Mouse (Mus musculus): ENCODE results near the gene Cdc25a. TPM values are rescaled to one million over a fixed set of nuclear protein-coding genes. Genes with fewer than 3 reads are reported as not detected.

Gene Cdc25a
- polyA plus RNA-seq, 1 experiment from 2014 or later: 18.4 TPM

GRCm38 (mm10) chr9:109895593-109895992, 20.2 kb downstream of the Cdc25a start:
- Histone ChIP-seq H3K4me2 (replicated peaks; ENCODE audit: low read depth) (no peak overlapping the region), H3K9me3 (ENCODE audit: control insufficient read depth, low read length) (no peaks in the 10 kb centered on the region), H3K4me3 (ENCODE audit: low read depth, low read length) (no peak overlapping the region), H3K27ac (replicated peaks) (peak overlapping the region; percentile 35; the same call in 1 of the 2 replicates), H3K9ac (ENCODE audit: low read length) (no peak overlapping the region), H3K27me3 (ENCODE audit: control insufficient read depth, insufficient read depth, low read length) (no peaks in the 10 kb centered on the region), H3K36me3 (ENCODE audit: control insufficient read depth, insufficient read depth, low read length) (peaks cover 16% of the 10 kb centered on the region), H3K4me1 (replicated peaks; ENCODE audit: control insufficient read depth, insufficient read depth) (no peaks in the 10 kb centered on the region)
- DNase-seq (ENCODE audit: low spot score) (peak; percentile 53), ATAC-seq (ENCODE audit: low FRiP score, low TSS enrichment) (peak; percentile 46)
- WGBS: 51% methylated on average over 6 of the region's 6 CpGs
- TF ChIP-seq EP300 (optimal IDR thresholded peaks at IDR 0.05) (no peak), CTCF (IDR thresholded peaks at IDR 0.05; ENCODE audit: low read depth) (no peak)

GRCm38 (mm10) chr9:109896253-109897150, 21.1 kb downstream of the Cdc25a start:
- TF ChIP-seq EP300 (optimal IDR thresholded peaks at IDR 0.05) (no peak), CTCF (IDR thresholded peaks at IDR 0.05; ENCODE audit: low read depth) (no peak)
- no peaks in the 10 kb centered on the region for H3K27me3 ChIP-seq (ENCODE audit: control insufficient read depth, insufficient read depth, low read length)
- H3K4me2 ChIP-seq (replicated peaks; ENCODE audit: low read depth): no peak overlapping the region
- no peaks in the 10 kb centered on the region for H3K9me3 ChIP-seq (ENCODE audit: control insufficient read depth, low read length)
- DNase-seq (ENCODE audit: low spot score) (no peak), ATAC-seq (ENCODE audit: low FRiP score, low TSS enrichment) (no peak)
- WGBS: 68% methylated on average over 8 of the region's 8 CpGs
- 0 out of 2 replicates have a peak overlapping the region, but pooled peaks have one; percentile 45 for H3K27ac ChIP-seq (replicated peaks)
- H3K9ac ChIP-seq (ENCODE audit: low read length): no peak overlapping the region
- H3K4me1 ChIP-seq (replicated peaks; ENCODE audit: control insufficient read depth, insufficient read depth): no peaks in the 10 kb centered on the region
- H3K36me3 ChIP-seq (ENCODE audit: control insufficient read depth, insufficient read depth, low read length): peaks cover 8% of the 10 kb centered on the region; the same call in 1 of the 2 replicates
- H3K4me3 ChIP-seq (ENCODE audit: low read depth, low read length): no peak overlapping the region

- no peaks in the 10 kb centered on the region for H3K4me1 ChIP-seq (replicated peaks; ENCODE audit: control insufficient read depth, insufficient read depth)
- peaks cover 2% of the 10 kb centered on the region; the same call in 1 of the 2 replicates for H3K36me3 ChIP-seq (ENCODE audit: control insufficient read depth, insufficient read depth, low read length)
- H3K27me3 ChIP-seq (ENCODE audit: control insufficient read depth, insufficient read depth, low read length): no peaks in the 10 kb centered on the region
- H3K9ac ChIP-seq (ENCODE audit: low read length): no peak overlapping the region
- peak overlapping the region; percentile 1; the same call in 1 of the 2 replicates for H3K27ac ChIP-seq (replicated peaks)
- H3K4me3 ChIP-seq (ENCODE audit: low read depth, low read length): no peak overlapping the region
- ATAC-seq (ENCODE audit: low FRiP score, low TSS enrichment) (no peak), DNase-seq (ENCODE audit: low spot score) (no peak)
- WGBS: 25% methylated on average over 2 of the region's 2 CpGs
- no peaks in the 10 kb centered on the region for H3K9me3 ChIP-seq (ENCODE audit: control insufficient read depth, low read length)
- no peak for TF ChIP-seq EP300 (optimal IDR thresholded peaks at IDR 0.05)
- TF ChIP-seq CTCF (IDR thresholded peaks at IDR 0.05; ENCODE audit: low read depth): no peak
- H3K4me2 ChIP-seq (replicated peaks; ENCODE audit: low read depth): no peak overlapping the region
Measured at GRCm38 (mm10) chr9:109898027-109898426, 22.6 kb downstream of the Cdc25a start.

- Histone ChIP-seq H3K4me1 (replicated peaks; ENCODE audit: control insufficient read depth, insufficient read depth) (no peaks in the 10 kb centered on the region), H3K27ac (replicated peaks) (peak overlapping the region; percentile 49; the same call in 1 of the 2 replicates), H3K4me3 (ENCODE audit: low read depth, low read length) (no peak overlapping the region), H3K9me3 (ENCODE audit: control insufficient read depth, low read length) (no peaks in the 10 kb centered on the region), H3K27me3 (ENCODE audit: control insufficient read depth, insufficient read depth, low read length) (no peaks in the 10 kb centered on the region), H3K9ac (ENCODE audit: low read length) (no peak overlapping the region), H3K4me2 (replicated peaks; ENCODE audit: low read depth) (no peak overlapping the region), H3K36me3 (ENCODE audit: control insufficient read depth, insufficient read depth, low read length) (no peaks in the 10 kb centered on the region)
- DNase-seq (ENCODE audit: low spot score) (no peak), ATAC-seq (ENCODE audit: low FRiP score, low TSS enrichment) (no peak)
- WGBS: 35% methylated on average over 14 of the region's 15 CpGs
- TF ChIP-seq CTCF (IDR thresholded peaks at IDR 0.05; ENCODE audit: low read depth) (no peak), EP300 (optimal IDR thresholded peaks at IDR 0.05) (no peak)
Measured at GRCm38 (mm10) chr9:109899361-109899760, 24.0 kb downstream of the Cdc25a start.

- no peak for ATAC-seq (ENCODE audit: low FRiP score, low TSS enrichment)
- Histone ChIP-seq H3K4me3 (ENCODE audit: low read depth, low read length) (no peak overlapping the region), H3K9me3 (ENCODE audit: control insufficient read depth, low read length) (no peaks in the 10 kb centered on the region), H3K4me2 (replicated peaks; ENCODE audit: low read depth) (no peak overlapping the region), H3K9ac (ENCODE audit: low read length) (no peak overlapping the region), H3K36me3 (ENCODE audit: control insufficient read depth, insufficient read depth, low read length) (no peaks in the 10 kb centered on the region), H3K27ac (replicated peaks) (peak overlapping the region; percentile 49; the same call in 1 of the 2 replicates), H3K27me3 (ENCODE audit: control insufficient read depth, insufficient read depth, low read length) (no peaks in the 10 kb centered on the region), H3K4me1 (replicated peaks; ENCODE audit: control insufficient read depth, insufficient read depth) (no peaks in the 10 kb centered on the region)
- TF ChIP-seq EP300 (optimal IDR thresholded peaks at IDR 0.05) (no peak), CTCF (IDR thresholded peaks at IDR 0.05; ENCODE audit: low read depth) (no peak)
- DNase-seq (ENCODE audit: low spot score): no peak
- WGBS: 47% methylated on average over 8 of the region's 8 CpGs
Measured at GRCm38 (mm10) chr9:109899774-109900173, 24.4 kb downstream of the Cdc25a start.

- no peaks in the 10 kb centered on the region for H3K27me3 ChIP-seq (ENCODE audit: control insufficient read depth, insufficient read depth, low read length)
- H3K36me3 ChIP-seq (ENCODE audit: control insufficient read depth, insufficient read depth, low read length): no peaks in the 10 kb centered on the region
- H3K9ac ChIP-seq (ENCODE audit: low read length): no peak overlapping the region
- TF ChIP-seq CTCF (IDR thresholded peaks at IDR 0.05; ENCODE audit: low read depth): no peak
- TF ChIP-seq EP300 (optimal IDR thresholded peaks at IDR 0.05): no peak
- no peak overlapping the region for H3K27ac ChIP-seq (replicated peaks)
- H3K4me1 ChIP-seq (replicated peaks; ENCODE audit: control insufficient read depth, insufficient read depth): no peaks in the 10 kb centered on the region
- DNase-seq (ENCODE audit: low spot score): no peak
- WGBS: 78% methylated on average over 3 of the region's 3 CpGs
- no peak overlapping the region for H3K4me2 ChIP-seq (replicated peaks; ENCODE audit: low read depth)
- H3K4me3 ChIP-seq (ENCODE audit: low read depth, low read length): no peak overlapping the region
- H3K9me3 ChIP-seq (ENCODE audit: control insufficient read depth, low read length): no peaks in the 10 kb centered on the region
- no peak for ATAC-seq (ENCODE audit: low FRiP score, low TSS enrichment)
Measured at GRCm38 (mm10) chr9:109900604-109901003, 25.2 kb downstream of the Cdc25a start.
